Mouse (Mus musculus): ENCODE data around the gene Gm39653.
"Not testable (repeated sequence)": the region's sequence is repeated elsewhere in the genome, so short reads cannot be mapped to it uniquely, and the experiment has no call there.

The Gm39653 gene

DNA sequence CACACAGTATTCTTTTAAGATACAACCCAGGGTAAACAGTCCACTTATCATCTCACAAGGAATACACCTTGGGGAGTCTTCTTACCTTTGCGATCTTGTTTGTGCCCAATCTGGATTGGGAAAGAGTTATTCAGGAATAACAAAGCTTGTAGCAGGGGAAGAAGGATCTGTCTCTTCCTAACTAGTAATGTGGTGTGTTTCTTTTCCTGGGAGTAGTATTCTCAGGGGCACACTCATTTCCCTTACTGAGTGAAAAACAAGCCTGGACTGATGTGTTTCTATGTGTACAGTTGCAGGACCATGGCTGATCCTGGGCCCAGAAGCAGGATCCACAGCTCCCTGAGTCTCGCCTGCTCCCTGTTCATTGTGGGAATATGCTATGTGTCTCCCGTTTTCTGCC, at the start of gene Gm39653:
Gm39653 (plus strand) TSS at position 301 of the 400 bp plus-strand sequence.
- DNase-seq, result no peak

DNA sequence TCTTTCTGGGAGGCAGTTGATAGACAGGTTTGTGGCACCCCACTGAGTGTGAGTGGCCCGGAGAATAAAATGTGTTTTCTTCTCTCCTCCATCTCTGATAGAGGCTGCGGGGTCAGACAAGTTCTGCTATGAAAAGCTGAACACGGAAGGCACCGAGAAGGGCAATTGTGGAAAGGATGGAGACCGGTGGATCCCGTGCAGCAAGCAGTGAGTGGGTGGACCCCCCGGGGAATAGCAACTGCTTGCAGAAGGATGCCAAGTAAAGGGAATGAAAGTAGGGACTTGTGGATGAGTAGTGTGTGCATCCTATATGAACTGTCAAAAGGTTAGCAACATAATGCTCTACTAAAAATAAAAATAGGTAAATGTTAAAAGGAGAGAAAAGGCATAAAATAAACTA, 49.3 kb upstream of the Gm39653 start:
- DNase-seq, result no peak

DNA sequence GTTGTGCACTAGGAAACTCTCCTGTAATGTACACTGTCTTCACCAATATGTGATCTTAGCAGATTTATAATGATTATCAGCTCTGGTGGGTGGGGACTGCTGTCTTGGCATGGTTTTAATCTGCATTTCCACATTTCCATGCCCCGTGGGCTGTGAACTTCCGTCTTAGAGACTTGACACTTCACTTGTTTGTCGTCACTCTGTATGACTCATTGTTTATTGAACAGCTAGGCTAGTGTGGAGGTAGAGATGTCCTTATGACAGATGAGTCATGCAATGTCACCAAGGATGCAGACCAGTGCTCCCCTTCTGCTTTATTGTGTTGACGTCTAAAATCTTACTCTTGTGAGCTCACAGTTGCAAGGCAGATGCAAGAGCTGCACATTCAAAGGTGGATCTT, 48.7 kb upstream of the Gm39653 start:
- DNase-seq, result no peak

DNA sequence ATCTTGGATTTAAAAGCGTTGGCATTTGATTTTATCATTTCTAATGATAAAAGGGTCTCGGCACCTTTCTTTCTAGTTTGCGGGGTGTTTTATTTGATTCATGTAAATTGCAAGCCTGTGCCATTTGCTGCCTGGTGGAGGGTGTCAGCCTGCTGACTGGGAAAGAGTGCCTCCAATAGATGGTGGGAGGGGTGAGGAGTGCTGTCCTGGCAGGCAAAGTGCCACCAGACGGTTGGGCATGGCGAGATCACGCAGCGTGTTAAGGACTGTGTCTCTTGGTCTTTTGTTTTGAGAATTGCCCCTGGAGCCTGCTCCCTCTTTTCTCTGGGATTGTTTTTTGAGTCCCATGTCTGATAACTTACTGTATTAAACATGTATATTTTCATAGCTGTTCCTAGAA, 43.5 kb upstream of the Gm39653 start:
- DNase-seq, result no peak

DNA sequence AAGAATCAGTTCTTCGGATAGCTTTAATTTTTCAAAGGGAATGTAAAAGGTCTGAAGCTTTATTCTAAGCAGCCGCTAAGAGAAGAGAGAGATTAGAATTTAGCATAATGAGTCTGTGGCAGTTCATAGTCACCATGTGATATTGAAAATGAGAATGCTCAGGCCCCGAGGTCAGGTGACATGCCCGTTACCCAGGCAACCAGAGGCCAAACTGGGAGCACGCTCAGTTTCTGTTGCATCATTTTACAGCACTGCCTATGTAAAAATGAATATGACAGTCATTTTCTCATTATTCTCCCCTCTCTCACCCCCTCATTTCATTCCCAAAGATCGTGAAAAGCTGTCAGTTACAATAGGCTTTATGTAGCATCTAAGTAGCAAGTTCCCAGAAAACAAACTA, 42.3 kb upstream of the Gm39653 start:
- no peak for DNase-seq

DNA sequence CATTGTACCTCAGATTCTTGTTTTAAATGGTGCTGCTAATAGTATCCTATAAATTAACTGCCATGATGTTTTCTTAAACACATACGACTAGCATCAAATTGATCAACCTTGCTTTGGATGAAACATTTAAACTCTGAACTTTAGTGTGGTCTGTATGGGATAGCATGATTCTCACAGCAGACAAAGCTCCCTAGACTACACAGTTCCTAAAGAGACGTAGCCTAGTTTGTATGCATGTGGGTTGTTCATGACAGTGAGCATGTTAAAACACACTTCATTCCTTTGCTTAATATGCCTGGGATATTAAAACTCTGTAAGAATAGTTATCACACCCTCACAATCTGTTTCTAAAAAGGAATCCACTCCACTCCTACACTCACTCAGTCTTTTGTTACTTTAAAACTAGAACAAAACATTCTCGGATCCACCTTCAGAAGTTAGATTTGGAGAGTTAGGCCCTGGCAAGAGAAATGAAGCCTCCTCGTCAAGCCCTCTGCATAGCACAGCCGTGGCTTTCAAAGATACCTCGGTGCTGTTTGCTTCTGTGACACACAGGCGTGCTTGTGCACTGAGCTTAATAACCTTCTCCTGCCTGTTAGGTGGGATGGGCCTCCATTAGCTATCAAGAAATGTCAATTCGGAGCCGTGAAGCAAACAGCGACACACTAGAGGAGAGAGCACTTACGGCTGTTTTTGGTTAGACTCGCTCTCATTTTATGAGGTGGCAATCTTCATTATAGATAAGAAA, 41.7 kb upstream of the Gm39653 start:
- DNase-seq, result no peak

DNA sequence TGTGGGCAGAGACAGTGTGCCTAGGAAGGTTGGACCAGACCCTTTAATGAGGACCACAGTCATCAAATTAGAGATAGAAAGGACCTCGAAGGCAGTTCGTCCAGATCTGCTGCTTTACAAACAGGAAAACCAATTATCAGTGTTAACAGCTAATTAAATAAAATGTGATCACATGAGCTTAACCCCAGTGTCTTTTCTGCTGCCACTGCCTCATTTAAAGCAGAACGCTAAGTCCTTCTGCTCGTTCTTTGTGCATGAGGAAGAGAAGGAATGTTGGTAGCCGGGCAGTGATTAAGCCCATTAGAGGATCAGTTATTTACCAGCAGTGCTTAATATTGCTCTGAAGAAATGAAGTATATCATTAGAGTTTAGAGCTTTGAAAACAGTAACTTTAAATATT, 39.0 kb upstream of the Gm39653 start:
- DNase-seq, result no peak

DNA sequence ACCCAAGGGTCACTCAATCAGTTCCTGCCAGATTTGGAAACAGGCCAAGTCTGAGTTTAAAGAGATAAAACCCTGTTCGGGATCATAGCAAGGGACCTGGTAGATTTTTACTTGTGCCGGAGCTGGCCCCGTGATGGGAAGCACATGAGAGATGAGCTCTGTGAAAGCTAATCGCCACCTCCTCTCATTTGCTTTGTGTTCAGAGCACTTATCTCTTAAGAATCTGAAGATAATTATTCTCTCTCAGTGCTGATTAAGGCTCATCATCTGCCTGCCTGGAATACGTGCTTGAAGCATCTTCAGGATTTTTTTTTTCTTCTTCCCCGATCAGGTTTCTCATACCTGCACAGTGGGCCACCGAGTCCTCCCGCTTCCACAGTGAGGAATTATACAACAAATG, 36.6 kb upstream of the Gm39653 start:
- no peak for DNase-seq

DNA sequence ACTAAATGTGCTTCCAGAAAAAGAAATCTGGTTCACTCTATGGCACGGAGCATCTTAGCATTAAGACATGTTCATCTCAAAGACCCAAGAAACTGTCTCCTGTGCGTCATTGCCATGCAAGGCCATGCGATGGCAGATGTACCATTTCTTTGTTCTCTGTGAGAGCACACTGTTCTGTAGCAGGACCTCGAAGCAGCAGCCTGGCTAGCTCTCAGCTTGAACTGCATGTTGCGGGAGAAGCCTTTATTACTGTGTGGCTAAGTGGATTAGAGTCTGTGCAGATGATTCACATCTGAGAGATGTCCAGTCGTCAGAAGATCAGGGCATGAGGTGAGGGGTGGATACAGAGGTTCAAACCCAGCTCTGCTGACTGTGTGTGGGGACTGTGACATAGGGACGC, 28.9 kb upstream of the Gm39653 start:
- no peak for DNase-seq

DNA sequence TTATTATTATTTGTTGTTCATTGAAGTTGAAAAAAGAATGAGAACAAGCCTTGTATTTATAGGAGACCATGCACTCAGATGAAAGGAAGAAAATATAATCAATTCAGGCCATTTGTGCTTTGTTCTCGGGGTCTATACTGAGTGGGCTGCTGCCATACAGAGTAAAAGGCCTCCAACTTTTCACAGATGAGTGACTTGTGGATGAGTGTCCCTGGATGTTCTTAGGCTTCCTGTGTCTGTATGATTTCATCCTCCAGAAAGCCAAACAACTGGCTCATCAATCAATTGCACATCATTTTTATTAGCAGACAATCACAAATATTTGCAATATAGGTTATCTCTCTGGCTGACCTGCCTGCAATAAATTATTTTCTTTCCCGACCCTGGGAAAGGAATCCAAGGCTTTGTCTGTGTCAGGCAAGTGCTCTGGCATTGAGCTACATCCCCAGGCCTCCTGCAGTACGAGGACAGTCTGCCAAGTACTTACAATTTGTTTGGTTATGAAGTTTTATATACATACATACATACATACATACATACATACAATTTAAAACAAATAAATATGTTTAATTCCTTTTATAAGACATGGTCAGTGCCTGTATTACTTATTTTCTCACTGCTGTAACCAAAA, 11.8 kb upstream of the Gm39653 start:
- DNase-seq, result no peak

DNA sequence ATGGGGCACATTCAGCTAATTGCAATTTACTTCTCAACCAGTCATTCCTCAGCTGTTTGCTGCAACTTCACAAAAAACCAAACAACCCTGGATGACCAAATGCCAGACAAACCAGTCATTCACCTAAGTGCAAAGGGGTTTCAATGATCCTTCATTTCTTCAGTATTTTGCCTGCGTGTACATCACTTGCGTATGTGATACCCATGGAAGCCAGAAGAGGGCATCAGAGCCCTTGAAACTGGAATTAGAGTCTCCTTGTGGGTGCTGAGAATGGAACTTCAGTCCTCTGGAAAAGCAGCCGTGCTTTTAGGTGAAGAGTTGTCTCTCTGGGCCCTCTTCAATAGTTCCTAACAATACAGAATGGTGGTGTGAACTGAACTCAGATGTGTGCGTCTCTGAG, 6.2 kb upstream of the Gm39653 start:
- no peak for DNase-seq

DNA sequence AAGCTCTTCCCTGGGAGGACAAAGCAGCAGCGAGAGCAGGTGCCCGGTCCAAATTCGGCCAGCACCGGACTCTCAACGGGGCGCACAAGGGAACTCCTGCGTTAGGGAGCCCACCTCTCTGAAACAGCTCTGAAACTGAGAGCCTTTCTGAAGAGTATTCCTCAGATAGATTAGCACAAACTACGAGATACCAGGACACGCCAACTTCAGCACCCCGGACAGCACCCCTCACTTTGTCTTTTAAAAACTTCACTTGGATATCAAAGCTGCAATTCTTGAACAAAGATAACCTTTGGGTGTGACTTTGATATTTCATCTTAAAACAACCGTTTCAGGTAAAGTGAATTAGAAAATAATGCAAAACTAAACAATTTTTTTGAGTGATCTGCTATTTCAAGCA, 1.2 kb upstream of the Gm39653 start:
- peak; percentile 43 to 58 for DNase-seq

DNA sequence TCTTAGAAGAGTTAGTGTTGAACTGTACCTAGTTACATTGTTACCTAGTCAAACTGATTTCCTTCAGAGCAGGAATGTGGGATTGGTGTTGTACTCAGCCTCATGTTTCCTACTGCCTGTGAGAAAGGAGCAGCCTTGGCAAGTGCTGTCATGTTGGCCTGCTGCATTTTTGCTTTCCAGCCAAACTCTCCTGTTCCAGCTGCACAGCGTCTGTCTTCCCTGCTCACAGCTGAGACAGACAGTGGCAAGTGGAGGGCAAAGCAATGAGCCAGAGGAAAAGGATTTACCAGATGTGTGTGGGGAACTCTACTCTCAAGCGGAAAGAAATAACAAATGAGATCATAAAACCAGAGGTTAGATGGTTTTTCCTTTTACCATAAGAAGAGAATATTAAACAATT, 12.4 kb downstream of the Gm39653 start:
- no peak for DNase-seq

DNA sequence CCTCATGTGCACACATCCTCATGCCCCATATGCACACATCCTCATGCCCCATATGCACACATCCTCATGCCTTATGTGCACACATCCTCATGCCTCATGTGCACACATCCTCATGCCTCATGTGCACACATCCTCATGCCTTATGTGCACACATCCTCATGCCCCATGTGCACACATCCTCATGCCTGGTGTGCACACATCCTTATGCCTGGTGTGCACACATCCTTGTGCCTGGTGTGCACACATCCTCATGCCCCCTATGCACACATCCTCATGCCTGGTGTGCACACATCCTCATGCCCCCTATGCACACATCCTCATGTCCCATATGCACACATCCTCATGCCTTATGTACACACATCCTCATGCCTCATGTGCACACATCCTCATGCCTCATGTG, 14.6 kb downstream of the Gm39653 start:
- DNase-seq, result not testable (repeated sequence)

DNA sequence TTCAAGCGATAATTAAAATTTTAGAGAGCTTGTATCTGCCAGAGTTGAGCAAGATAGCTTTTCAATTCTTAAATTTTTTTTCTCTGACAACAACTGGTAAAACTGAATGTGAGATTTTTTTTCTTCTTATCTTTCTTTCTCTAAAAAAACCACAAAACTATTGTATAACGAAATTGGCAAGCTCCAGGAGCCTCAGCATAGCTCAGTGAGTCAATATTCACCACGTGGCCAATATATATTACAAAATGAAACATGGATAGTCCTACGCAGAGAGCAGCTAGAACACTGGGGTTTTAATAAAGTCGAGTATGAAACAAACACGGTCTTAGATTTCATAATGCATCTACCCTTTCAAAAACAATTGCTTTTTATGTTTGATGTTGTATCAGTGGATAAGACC, 24.2 kb downstream of the Gm39653 start:
- DNase-seq, result no peak

DNA sequence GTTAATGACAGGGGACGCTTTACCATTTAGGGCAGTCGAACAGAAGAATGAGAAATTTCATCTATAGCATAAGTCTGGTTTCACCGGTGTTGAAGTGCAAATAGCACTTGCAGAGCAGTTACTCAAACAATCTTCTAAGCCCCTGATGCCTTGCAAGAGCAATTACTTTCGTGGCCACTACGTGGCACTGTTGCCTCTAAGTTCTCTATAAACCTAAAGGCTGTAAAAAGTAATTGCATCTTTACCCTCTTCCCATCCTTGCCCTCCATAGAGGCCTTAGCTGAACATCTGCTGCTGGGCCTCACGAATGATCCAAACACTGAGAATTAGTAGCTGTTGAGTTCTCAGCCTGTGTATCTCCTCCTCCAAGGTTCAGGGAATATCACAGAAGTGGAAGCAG, 42.2 kb downstream of the Gm39653 start:
- peak; percentile 47 to 71 for DNase-seq

DNA sequence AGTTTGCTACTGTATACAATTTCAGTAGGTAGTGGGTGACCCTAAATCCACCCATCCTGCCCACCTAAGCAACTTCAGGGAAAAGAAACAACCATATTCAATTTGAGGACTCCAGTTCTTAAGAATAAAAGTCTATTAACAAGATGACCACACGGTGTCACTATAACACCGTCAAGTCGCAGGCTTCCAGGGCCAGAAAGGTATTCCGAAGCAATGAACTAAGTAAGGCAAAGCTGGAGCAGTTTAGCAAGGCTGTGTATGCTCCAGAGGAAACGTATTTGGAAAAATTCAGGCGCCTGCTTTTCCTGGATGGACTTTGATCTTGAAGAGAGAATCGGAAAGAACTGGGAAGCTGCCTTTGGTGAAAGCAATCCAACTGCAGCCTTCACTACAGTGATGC, 43.8 kb downstream of the Gm39653 start:
- peak; percentile 40 to 41 for DNase-seq

DNA sequence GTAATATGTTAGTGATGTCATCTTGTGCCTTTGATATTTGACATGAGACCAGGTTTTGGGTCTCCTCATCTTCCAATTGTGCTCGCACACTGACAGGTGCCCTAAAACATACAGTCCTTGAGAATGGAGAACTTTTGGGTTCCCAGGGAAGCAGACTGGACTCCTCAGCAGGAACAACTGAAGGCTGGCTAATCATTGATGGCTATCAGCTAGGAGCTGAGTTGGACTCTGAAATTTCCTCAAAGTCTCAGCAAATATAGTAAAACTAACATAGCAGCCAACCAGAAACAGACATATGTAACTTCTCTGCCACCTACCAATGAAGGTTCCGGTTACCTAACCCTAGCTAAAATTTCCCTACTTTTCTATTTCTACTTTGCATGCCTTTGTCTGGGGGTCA, 50.3 kb downstream of the Gm39653 start:
- no peak for DNase-seq

DNA sequence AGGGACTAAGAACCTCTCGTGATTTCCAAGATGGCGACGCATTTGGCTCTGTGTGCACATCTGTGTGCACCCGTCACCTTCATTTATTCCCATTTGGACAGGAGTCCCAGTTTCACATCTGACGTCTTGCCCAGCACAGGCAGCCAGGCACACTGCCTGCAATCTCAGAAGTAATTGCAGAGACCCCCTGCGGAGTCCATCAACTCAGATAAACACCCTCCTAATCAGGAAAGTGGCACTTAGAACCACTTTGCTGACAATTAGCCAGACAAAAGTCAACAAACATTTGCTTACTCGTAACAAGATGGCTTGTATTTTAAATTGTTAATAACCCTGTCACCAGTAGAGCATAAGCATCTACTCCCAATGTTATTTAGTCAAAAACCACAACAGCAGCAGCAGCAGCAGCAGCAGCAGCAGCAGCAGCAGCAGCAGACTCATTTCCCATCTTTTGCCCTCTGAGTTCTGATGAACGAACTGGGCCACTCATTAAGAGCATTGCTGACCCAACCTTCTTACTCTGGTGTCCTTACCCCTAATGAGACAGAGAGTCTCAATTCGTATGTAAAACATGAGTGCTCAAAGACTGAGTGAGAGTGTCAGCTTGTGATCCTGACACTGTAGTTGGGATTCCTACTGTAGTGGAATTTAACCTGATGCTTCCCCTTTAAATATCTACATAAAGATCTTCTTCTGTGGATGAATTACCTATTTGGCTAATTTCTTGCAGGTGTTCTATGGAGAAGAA, 51.6 kb downstream of the Gm39653 start:
- DNase-seq, result no peak

DNA sequence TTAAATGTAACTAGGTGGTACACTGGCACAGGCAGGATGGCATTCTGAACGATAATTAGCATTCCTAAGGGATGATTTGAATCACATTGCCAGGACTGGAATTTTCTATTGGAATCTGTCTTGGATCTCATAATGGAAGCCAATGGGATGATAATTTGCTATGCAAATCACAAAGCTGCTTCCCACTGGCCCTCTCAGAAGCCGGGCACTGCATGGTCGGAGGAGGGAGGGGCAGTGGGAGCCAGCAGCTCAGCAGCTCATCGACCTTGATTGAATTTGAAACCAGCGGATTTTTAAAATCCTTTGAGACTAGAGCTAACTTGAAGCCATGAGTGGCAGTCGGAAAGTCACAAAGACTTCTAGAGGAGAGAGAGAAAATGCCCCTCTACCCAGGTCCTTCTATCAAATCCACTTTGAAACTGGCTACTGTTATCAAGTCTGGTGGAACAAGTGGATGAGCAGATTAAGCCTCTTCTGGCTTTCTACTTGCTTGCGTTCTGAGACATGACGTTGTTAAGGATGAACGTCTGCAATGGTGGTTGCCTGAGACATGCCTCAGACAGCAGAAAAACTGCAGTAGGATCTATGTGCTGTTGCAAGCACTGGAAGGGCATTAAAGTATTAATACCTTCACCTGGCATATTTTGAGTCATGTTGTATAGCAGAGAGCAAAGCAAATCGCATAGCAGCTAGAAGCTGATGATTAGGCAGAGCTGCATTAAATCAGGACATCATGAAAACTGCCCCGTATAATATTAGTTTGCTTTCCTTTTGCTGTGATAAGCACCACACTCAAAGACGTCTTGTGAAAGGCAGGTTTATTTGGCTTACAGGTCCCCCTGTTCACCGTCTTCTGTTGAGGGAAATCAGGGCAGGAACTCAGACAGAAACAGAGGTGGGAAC, 52.4 kb downstream of the Gm39653 start:
- DNase-seq, result no peak

DNA sequence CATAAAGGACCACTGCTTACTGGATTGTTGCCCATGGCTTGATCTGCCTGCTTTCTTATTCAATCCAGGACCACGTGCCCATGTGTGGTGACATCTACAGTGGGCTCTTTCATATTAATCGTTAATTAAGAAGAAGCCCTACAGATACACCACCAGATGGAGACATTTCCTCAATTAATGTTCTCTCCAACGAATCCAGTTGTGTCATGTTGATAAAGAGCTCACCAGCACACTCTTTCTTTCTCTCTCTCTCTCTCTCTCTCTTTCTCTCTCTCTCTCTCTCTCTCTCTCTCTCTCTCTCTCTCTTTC, 53.0 kb downstream of the Gm39653 start:
- DNase-seq, result no peak

Measured in kidney, postnatal 25 days (tissue).